Mouse (Mus musculus) gastrocnemius, postnatal 4 days (tissue): Measurements from ENCODE around the gene Fam189a2. TPM values are rescaled to one million over a fixed set of nuclear protein-coding genes. Genes with fewer than 3 reads are reported as not detected.

Experiments
- DNase-seq, 2 experiments: peaks; one replicate each; pipeline ENCODE4 v3.0.0; 2021 to 2022; ENCODE audit warnings: low spot score in 2 of 2, mixed read lengths in 2 of 2
- long read RNA-seq, 2 experiments: library from polyadenylated mRNA; stranded (forward); transcript quantifications; one replicate each; pipeline ENCODE4 v2.0.0; 2021
- total RNA-seq, 2 experiments: library from RNA; stranded (reverse); gene quantifications; 2 replicates each; pipeline ENCODE4 v1.2.3; 2021

The Fam189a2 gene
- total RNA-seq, result 10 to 100 TPM; 47.0 to 50.3 TPM
- long read RNA-seq, experiment 1, transcript Fam189a2-201 (11 exons, 2,548 nt), result major isoform, 50 of 70 reads
- long read RNA-seq, experiment 1, partial matches to known transcripts, result 8 of 70 reads
- long read RNA-seq, experiment 1, other reads (novel, unspliced or antisense), result 12 of 70 reads
- long read RNA-seq, experiment 2, transcript Fam189a2-201 (11 exons, 2,548 nt), result major isoform, 82 of 109 reads
- long read RNA-seq, experiment 2, partial matches to known transcripts, result 9 of 109 reads
- long read RNA-seq, experiment 2, other reads (novel, unspliced or antisense), result 18 of 109 reads

GRCm38 (mm10) chr19:24030871-24031556 lies at the start of gene Fam189a2:
TSS of gene Fam189a2 (minus strand) at chr19:24031019.
- DNase-seq, result peak; percentile 24 to 39

- DNase-seq, result no peak
Observed at GRCm38 (mm10) chr19:24077658-24078057, 46.8 kb upstream of the Fam189a2 start.

GRCm38 (mm10) chr19:24076536-24076935 lies 45.7 kb upstream of the Fam189a2 start:
- DNase-seq, result no peak

GRCm38 (mm10) chr19:24075927-24076326 lies 45.1 kb upstream of the Fam189a2 start:
- no peak for DNase-seq

- DNase-seq, result no peak
Observed at GRCm38 (mm10) chr19:24073155-24073554, 42.3 kb upstream of the Fam189a2 start.

GRCm38 (mm10) chr19:24064348-24064895 lies 33.6 kb upstream of the Fam189a2 start:
- no peak for DNase-seq

GRCm38 (mm10) chr19:24063585-24063984 lies 32.8 kb upstream of the Fam189a2 start:
- DNase-seq, result no peak

GRCm38 (mm10) chr19:24058851-24059250 lies 28.0 kb upstream of the Fam189a2 start:
- DNase-seq, result no peak

- DNase-seq, result no peak
Observed at GRCm38 (mm10) chr19:24058021-24058420, 27.2 kb upstream of the Fam189a2 start.

- no peak for DNase-seq
Observed at GRCm38 (mm10) chr19:24056880-24057279, 26.1 kb upstream of the Fam189a2 start.

GRCm38 (mm10) chr19:24054904-24055303 lies 24.1 kb upstream of the Fam189a2 start:
- DNase-seq, result no peak

- DNase-seq, result no peak
Observed at GRCm38 (mm10) chr19:24054265-24054664, 23.4 kb upstream of the Fam189a2 start.

- DNase-seq, result no peak
Observed at GRCm38 (mm10) chr19:24050514-24050913, 19.7 kb upstream of the Fam189a2 start.

- DNase-seq, result no peak
Observed at GRCm38 (mm10) chr19:24049329-24049728, 18.5 kb upstream of the Fam189a2 start.

- DNase-seq, result no peak
Observed at GRCm38 (mm10) chr19:24046395-24046993, 15.7 kb upstream of the Fam189a2 start.

- DNase-seq, result no peak
Observed at GRCm38 (mm10) chr19:24042387-24042786, 11.6 kb upstream of the Fam189a2 start.

- DNase-seq, result no peak
Observed at GRCm38 (mm10) chr19:24039061-24039853, 8.4 kb upstream of the Fam189a2 start.

- DNase-seq, result no peak
Observed at GRCm38 (mm10) chr19:24034367-24034766, 3.5 kb upstream of the Fam189a2 start.

- no peak for DNase-seq
Observed at GRCm38 (mm10) chr19:24032654-24033236, 1.9 kb upstream of the Fam189a2 start.

GRCm38 (mm10) chr19:24030511-24030870 lies 328 bp downstream of the Fam189a2 start:
- peak in 1 of 2 experiments; percentile 15 for DNase-seq
